In the genomic region with DNA sequence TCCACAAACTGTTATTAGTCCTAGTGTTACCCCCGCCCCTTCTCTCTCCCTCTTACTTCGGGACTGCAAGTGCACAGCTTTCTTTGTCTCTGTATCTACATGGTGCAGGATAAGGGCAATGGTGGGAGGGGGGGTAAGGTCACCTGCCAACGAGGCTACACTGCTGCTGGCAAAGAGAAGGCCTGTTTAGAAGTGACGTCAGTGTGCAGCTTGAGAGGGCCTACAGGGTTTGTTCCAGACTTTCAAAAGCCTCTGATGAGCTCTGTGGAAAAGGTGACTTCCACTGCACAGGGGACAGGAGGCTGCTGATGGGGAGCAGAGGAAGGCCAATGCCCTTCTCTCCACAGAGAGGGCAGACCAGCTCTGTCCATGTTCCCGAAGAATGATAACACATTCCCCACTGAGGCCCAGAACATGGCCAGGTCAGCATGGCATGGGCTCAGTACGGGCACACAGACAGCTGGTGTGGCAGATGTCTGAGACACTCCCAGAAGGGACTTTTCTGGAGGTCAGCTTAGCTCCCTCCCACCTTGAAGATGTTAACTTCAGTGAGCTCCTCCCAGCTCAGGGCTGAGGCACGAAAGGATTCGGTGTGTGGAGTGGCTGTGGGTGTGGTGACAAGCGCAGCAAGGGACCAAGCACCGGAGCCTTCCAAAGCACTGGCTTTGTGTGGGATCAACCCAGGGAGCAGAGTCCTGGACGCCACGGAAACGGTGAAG, we compare ENCODE assay signal across 11 mouse cellular contexts. TPM values are rescaled to one million over a fixed set of nuclear protein-coding genes. Genes with fewer than 3 reads are reported as not detected.
A peak's percentile ranks its signal among the peaks of the same experiment; 100 is the strongest.
DNase-seq lines count a peak whose midpoint lies in the region; ATAC-seq and TF ChIP-seq lines count a peak whose summit lies in the region.
"Had no signal": no experiment of that assay in that cellular context is flagged by ENCODE, and none has a peak within 500 bp of the region (broad histone marks: within the 10 kb centered on the region; RNA-seq: fewer than 3 reads in every experiment).

No protein-coding gene starts in this region.

- no peaks in the 10 kb centered on the region for H3K36me3 ChIP-seq in hindbrain, embryonic 15.5 days
- H3K36me3 ChIP-seq in neural tube, embryonic 15.5 days, result no peaks in the 10 kb centered on the region

- no peak for ATAC-seq in hindbrain, embryonic 15.5 days (ENCODE audit: low FRiP score, low read depth)
- ATAC-seq in neural tube, embryonic 15.5 days (ENCODE audit: low FRiP score), result no peak

- intact Hi-C loops in left cerebral cortex, adult 2 months (cut with DNase I), result no loop called here
- intact Hi-C loops in left cerebral cortex, postnatal 36 days (cut with DNase I), result loop anchor here (5.0 to 10.0 kb wide), 2 partner anchors 46 to 442 kb away; no protein-coding TSS in a partner anchor

- H3K27me3 ChIP-seq in hindbrain, embryonic 15.5 days, result no peaks in the 10 kb centered on the region
- H3K27me3 ChIP-seq in neural tube, embryonic 15.5 days (replicated peaks), result no peaks in the 10 kb centered on the region
- H3K27me3 ChIP-seq: embryonic facial prominence, embryonic 12.5 days; limb, embryonic 12.5 days had no signal

- DNase-seq in adrenal gland, adult (ENCODE audit: inconsistent age in 2 of 2, low spot score in 1 of 2), result peak; percentile 33 to 55
- no peak for DNase-seq in adrenal gland, postnatal 36 days
- DNase-seq in left cerebral cortex, adult 2 months (ENCODE audit: extremely low spot score in 1 of 2, low spot score in 2 of 2), result peak in 1 of 2 experiments; percentile 23
- DNase-seq in left cerebral cortex, postnatal 36 days (ENCODE audit: low spot score in 2 of 2), result no peak
- no peak for DNase-seq in right cerebral cortex, postnatal 25 days
- no peak for DNase-seq in lung, adult 18-20 months

- H3K4me1 ChIP-seq in hindbrain, embryonic 15.5 days (replicated peaks), result peaks cover 64% of the 10 kb centered on the region
- peaks cover 65% of the 10 kb centered on the region for H3K4me1 ChIP-seq in neural tube, embryonic 15.5 days

- no peaks in the 10 kb centered on the region for H3K9me3 ChIP-seq in hindbrain, embryonic 15.5 days
- H3K9me3 ChIP-seq in neural tube, embryonic 15.5 days (replicated peaks), result no peaks in the 10 kb centered on the region
- H3K9me3 ChIP-seq: embryonic facial prominence, embryonic 12.5 days; limb, embryonic 12.5 days; megakaryocyte, embryonic 14.5 days had no signal

- no peak overlapping the region for H3K9ac ChIP-seq in hindbrain, embryonic 15.5 days
- H3K9ac ChIP-seq in neural tube, embryonic 15.5 days (replicated peaks), result no peak overlapping the region
- H3K9ac ChIP-seq: embryonic facial prominence, embryonic 12.5 days; limb, embryonic 12.5 days had no signal

- TF ChIP-seq CTCF in left cerebral cortex, adult 2 months (IDR thresholded peaks at IDR 0.05), result no peak

- no peak overlapping the region for H3K4me2 ChIP-seq in hindbrain, embryonic 15.5 days
- no peak overlapping the region for H3K4me2 ChIP-seq in neural tube, embryonic 15.5 days
- H3K4me2 ChIP-seq: embryonic facial prominence, embryonic 12.5 days; limb, embryonic 12.5 days had no signal

- 36% methylated on average over 13 of the region's 13 CpGs for WGBS in hindbrain, embryonic 15.5 days
- WGBS in neural tube, embryonic 15.5 days, result 36% methylated on average over 13 of the region's 13 CpGs

- H3K4me3 ChIP-seq in left cerebral cortex, adult 2 months, result no peak overlapping the region
- H3K4me3 ChIP-seq in hindbrain, embryonic 15.5 days, result no peak overlapping the region
- H3K4me3 ChIP-seq in neural tube, embryonic 15.5 days (replicated peaks), result no peak overlapping the region
- H3K4me3 ChIP-seq: embryonic facial prominence, embryonic 12.5 days; limb, embryonic 12.5 days; megakaryocyte, embryonic 14.5 days had no signal

- peak overlapping the region; percentile 90 for H3K27ac ChIP-seq in left cerebral cortex, adult 2 months
- peak overlapping the region; percentile 70 for H3K27ac ChIP-seq in hindbrain, embryonic 15.5 days (replicated peaks)
- H3K27ac ChIP-seq in neural tube, embryonic 15.5 days (replicated peaks), result peak overlapping the region; percentile 33

RNA-seq across cellular contexts. Expression of gene BC034090, which starts 7.8 kb away (rescaled TPM):
- 10 to 100 TPM; 23.8 to 39.7 TPM for total RNA-seq in adrenal gland, postnatal 36 days (2021)
- total RNA-seq in left cerebral cortex, adult 2 months (2021), result 10 to 100 TPM in 1 of 2 experiments, 1 to 10 TPM in 1; 9.9 to 14.7 TPM
- total RNA-seq in left cerebral cortex, postnatal 36 days (2021), result 10 to 100 TPM; 12.3 to 12.7 TPM
- 6.4 and 6.6 TPM in 2 replicates for polyA plus RNA-seq in hindbrain, embryonic 15.5 days (2015; fragmentation: Nextera tagmentation; extraction: Ambion mirVana)
- polyA plus RNA-seq in neural tube, embryonic 15.5 days (2015; fragmentation: Nextera tagmentation; extraction: Ambion mirVana), result 3.0 and 4.1 TPM in 2 replicates

Comparison
In these comparisons a context has a peak if more than half of its experiments do, and no peak if none do; other contexts are left out.
1. DNase-seq: peak in adrenal gland, adult (2 of 2); none in adrenal gland, postnatal 36 days (0 of 2), left cerebral cortex, postnatal 36 days (0 of 2), right cerebral cortex, postnatal 25 days (single experiment) and lung, adult 18-20 months (0 of 2).
2. H3K27ac ChIP-seq: peak in every context shown above with its lines; median percentile 90 in left cerebral cortex, adult 2 months; 70 in hindbrain, embryonic 15.5 days; 33 in neural tube, embryonic 15.5 days.